Mouse (Mus musculus) heart, postnatal 0 days (tissue): ENCODE data around the gene Rai14. TPM values are rescaled to one million over a fixed set of nuclear protein-coding genes. Genes with fewer than 3 reads are reported as not detected.

Source experiments
- ATAC-seq: fragments of 200-750 bp; cut with Nextera tagmentation; 2 replicates; pipeline ENCODE4 v1.8.0; 2017; ENCODE audit warnings: low read depth, moderate number of reproducible peaks, moderate library complexity; ENCODE audit not compliant: insufficient read depth
- DNase-seq: peaks from one replicate; pipeline ENCODE4 v3.0.0-alpha.2; 2016; ENCODE audit warnings: low spot score
- H3K27ac ChIP-seq: fragments of 300-500 bp; sonication (generic); 2 replicates; pipeline ENCODE4 v1.5.1; 2014; ENCODE audit warnings: low read depth, mild to moderate bottlenecking
- H3K27me3 ChIP-seq: fragments of 300-500 bp; sonication (generic); 2 replicates; pipeline ENCODE4 v1.6.1; 2014; ENCODE audit warnings: low read length, mixed read lengths; ENCODE audit not compliant: control insufficient read depth, insufficient read depth
- H3K36me3 ChIP-seq: fragments of 300-500 bp; sonication (generic); replicated peaks from 2 replicates; pipeline ENCODE4 v1.6.1; 2014; ENCODE audit warnings: low read length, mixed read lengths; ENCODE audit not compliant: control insufficient read depth, insufficient read depth
- H3K4me1 ChIP-seq: fragments of 300-500 bp; sonication (generic); 2 replicates; pipeline ENCODE4 v1.6.1; 2014; ENCODE audit warnings: antibody characterized with exemption; ENCODE audit not compliant: control insufficient read depth, insufficient read depth
- H3K4me2 ChIP-seq: fragments of 300-500 bp; sonication (generic); 2 replicates; pipeline ENCODE4 v1.6.1; 2014; ENCODE audit warnings: low read depth, mild to moderate bottlenecking, low read length, moderate library complexity
- H3K4me3 ChIP-seq: fragments of 300-500 bp; sonication (generic); 2 replicates; pipeline ENCODE4 v1.5.1; 2014; ENCODE audit warnings: low read depth, low read length
- H3K9ac ChIP-seq: fragments of 300-500 bp; sonication (generic); replicated peaks from 2 replicates; pipeline ENCODE4 v1.6.1; 2014; ENCODE audit warnings: low read depth, low read length, mixed read lengths
- H3K9me3 ChIP-seq: fragments of 300-500 bp; sonication (generic); replicated peaks from 2 replicates; pipeline ENCODE4 v1.6.1; 2016; ENCODE audit warnings: low read length; ENCODE audit not compliant: control insufficient read depth
- CTCF ChIP-seq: IDR thresholded peaks from 2 replicates; pipeline ENCODE4 v1.5.1; 2016; ENCODE audit warnings: antibody characterized with exemption, control low read depth, low read depth
- EP300 ChIP-seq: IDR thresholded peaks from 2 replicates; pipeline ENCODE4 v1.6.1; 2016; ENCODE audit warnings: antibody characterized with exemption, low read depth
- WGBS: fragments of 180-500 bp; shearing (Covaris S2); extraction: QIAGEN DNeasy Blood & Tissue Kit; methylation state at CpG from one replicate; pipeline ENCODE4 v1.1.7; 2014; 5-methylcytosine and 5-hydroxymethylcytosine counted together
- polyA plus RNA-seq: library from polyadenylated mRNA; unstranded; fragments of >200 nt; fragmentation: Nextera tagmentation; extraction: Ambion mirVana; gene quantifications from 2 replicates; pipeline ENCODE4 v1.2.1, GENCODE M21; 2015
- total RNA-seq: library from RNA; depleted of rRNA; stranded (reverse); fragments of >200 nt; gene quantifications from 2 replicates; pipeline ENCODE4 v1.2.3, GENCODE M21; 2014; ENCODE audit warnings: low replicate concordance

Rai14 gene
- total and polyA plus RNA-seq, 2 experiments from 2014 or later, result 4.1 to 8.9 TPM

- H3K4me2 ChIP-seq, result no peak overlapping the region
- H3K9me3 ChIP-seq, result no peaks in the 10 kb centered on the region
- H3K27me3 ChIP-seq, result no peaks in the 10 kb centered on the region
- TF ChIP-seq CTCF, result no peak
- TF ChIP-seq EP300, result no peak
- H3K36me3 ChIP-seq, result no peaks in the 10 kb centered on the region
- H3K4me3 ChIP-seq, result no peak overlapping the region
- H3K27ac ChIP-seq, result no peak overlapping the region
- WGBS, result 80% methylated on average over 10 of the region's 10 CpGs
- ATAC-seq, result no peak
- H3K9ac ChIP-seq, result no peak overlapping the region
- no peaks in the 10 kb centered on the region for H3K4me1 ChIP-seq
- no peak for DNase-seq
These were observed 129.9 kb downstream of the Rai14 start for GRCm38 (mm10) chr15:10584359-10585187.

DNA sequence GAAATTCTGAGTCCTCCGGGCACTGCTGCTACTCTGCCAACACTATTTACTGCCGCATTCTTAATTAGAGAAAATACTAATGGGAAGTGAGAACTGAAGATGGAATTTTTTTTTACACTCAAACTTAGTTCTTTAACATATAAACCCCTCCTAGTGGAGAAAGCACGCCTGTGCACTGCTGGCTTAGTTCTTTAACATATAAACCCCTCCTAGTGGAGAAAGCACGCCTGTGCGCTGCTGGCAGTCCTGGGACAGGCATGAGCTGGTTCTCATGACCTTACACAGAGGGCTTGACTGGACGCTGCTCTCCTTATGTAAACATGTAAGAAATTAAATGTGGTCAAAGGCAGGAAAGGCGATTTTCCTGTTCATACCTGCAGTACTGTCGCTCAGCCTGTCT is 131.0 kb downstream of the Rai14 start:
- Histone ChIP-seq H3K4me1 (peaks cover 8% of the 10 kb centered on the region), H3K27me3 (no peaks in the 10 kb centered on the region), H3K27ac (no peak overlapping the region), H3K9ac (no peak overlapping the region), H3K9me3 (no peaks in the 10 kb centered on the region), H3K4me2 (no peak overlapping the region), H3K36me3 (no peaks in the 10 kb centered on the region; the same call in 1 of the 2 replicates), H3K4me3 (no peak overlapping the region)
- TF ChIP-seq EP300 (no peak), CTCF (peak; percentile 77)
- DNase-seq (peak; percentile 49), ATAC-seq (peak; percentile 87)
- WGBS, result 37% methylated on average over 8 of the region's 8 CpGs

DNA sequence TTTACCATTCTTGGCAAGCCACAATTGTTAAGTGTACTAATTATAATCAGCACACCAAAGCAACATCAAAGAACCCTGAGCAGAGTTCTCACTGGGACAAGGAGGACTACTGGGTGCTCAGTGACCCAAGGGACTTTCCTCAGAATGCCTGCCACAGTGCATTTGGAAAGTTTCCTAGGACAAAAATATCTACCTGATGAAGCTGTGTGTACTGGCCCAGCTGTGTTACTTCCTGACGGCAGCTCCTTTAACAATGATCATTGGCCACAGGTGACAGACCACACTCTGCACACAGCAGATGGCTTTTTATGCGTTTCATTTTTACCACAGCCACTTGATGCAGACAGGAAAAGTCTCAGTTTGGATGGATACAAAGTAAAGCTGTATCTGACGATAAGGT is 135.3 kb downstream of the Rai14 start:
- Histone ChIP-seq H3K9ac (no peak overlapping the region), H3K36me3 (peaks cover 3% of the 10 kb centered on the region), H3K27me3 (no peaks in the 10 kb centered on the region), H3K4me2 (peak overlapping the region; percentile 33), H3K9me3 (no peaks in the 10 kb centered on the region), H3K4me3 (no peak overlapping the region), H3K27ac (no peak overlapping the region), H3K4me1 (peaks cover 8% of the 10 kb centered on the region)
- TF ChIP-seq EP300 (no peak), CTCF (no peak)
- DNase-seq (no peak), ATAC-seq (no peak)
- WGBS, result 60% methylated on average over 3 of the region's 3 CpGs

DNA sequence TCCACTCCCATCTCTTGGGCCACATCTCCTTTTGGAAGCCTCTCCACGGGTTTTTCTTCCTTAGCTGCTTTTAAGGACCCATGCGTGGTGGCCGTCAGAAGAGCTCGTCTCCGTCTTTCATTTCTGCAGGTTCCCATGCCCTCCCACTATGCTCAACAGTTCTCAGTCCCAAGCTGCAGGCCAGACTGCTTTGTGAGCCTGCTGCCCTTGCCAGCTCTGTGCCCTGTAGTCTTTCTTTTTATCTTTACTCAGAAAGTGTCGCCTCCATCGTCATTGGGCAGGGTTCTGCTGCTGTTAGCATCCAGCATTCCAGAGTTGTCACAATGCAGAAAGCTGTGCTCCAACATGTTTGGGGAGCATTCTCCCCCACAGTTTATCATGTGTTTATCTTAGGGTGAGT is 147.9 kb downstream of the Rai14 start:
- no peaks in the 10 kb centered on the region for H3K9me3 ChIP-seq
- WGBS, result 72% methylated on average over 7 of the region's 7 CpGs
- H3K36me3 ChIP-seq, result peaks cover 9% of the 10 kb centered on the region; the same call in 1 of the 2 replicates
- no peak overlapping the region for H3K4me3 ChIP-seq
- no peak overlapping the region for H3K27ac ChIP-seq
- TF ChIP-seq CTCF (no peak), EP300 (no peak)
- no peaks in the 10 kb centered on the region for H3K27me3 ChIP-seq
- DNase-seq (no peak), ATAC-seq (no peak)
- H3K4me2 ChIP-seq, result no peak overlapping the region
- H3K9ac ChIP-seq, result no peak overlapping the region
- no peaks in the 10 kb centered on the region for H3K4me1 ChIP-seq

DNA sequence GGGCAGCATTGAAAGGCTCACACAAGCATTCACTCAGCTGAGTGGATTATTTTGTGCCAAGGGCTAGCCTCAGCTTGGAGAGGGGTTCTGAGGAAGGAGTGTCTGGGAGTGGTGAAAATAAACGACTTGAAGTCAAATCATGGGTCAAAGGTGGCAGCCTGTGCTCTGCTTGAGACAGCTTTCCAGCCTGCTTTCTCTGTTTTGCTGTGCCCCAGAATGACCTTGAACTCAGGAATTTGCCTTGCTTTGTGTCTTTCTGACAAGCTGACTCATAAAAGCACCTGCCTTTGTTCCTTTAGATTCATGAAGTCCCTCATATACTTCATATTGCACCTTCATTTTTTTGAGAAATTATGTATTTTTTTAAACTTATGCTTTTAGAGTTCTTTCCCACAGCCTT is 150.2 kb downstream of the Rai14 start:
- Histone ChIP-seq H3K27me3 (no peaks in the 10 kb centered on the region), H3K4me1 (no peaks in the 10 kb centered on the region), H3K4me3 (no peak overlapping the region), H3K9me3 (no peaks in the 10 kb centered on the region), H3K36me3 (0 out of 2 replicates have a peak, but pooled peaks cover 9% of the 10 kb centered on the region), H3K27ac (no peak overlapping the region), H3K9ac (no peak overlapping the region), H3K4me2 (no peak overlapping the region)
- 22% methylated on average over 1 of the region's 1 CpGs for WGBS
- TF ChIP-seq EP300 (no peak), CTCF (no peak)
- DNase-seq (no peak), ATAC-seq (no peak)
